Mouse (Mus musculus) embryonic fibroblast, embryonic 13.5 days (primary cell): ENCODE measurements around the gene Meltf.

Source experiments
- CTCF ChIP-seq: IDR thresholded peaks from 2 replicates; pipeline ENCODE4 v1.5.1; 2011; ENCODE audit warnings: mild to moderate bottlenecking, control low read depth, low read length, moderate library complexity, borderline replicate concordance; ENCODE audit not compliant: insufficient read depth
- POLR2A ChIP-seq: IDR thresholded peaks from 2 replicates; pipeline ENCODE4 v1.6.1; 2011; ENCODE audit warnings: low read depth, mild to moderate bottlenecking, control low read depth, low read length, moderate library complexity

DNA sequence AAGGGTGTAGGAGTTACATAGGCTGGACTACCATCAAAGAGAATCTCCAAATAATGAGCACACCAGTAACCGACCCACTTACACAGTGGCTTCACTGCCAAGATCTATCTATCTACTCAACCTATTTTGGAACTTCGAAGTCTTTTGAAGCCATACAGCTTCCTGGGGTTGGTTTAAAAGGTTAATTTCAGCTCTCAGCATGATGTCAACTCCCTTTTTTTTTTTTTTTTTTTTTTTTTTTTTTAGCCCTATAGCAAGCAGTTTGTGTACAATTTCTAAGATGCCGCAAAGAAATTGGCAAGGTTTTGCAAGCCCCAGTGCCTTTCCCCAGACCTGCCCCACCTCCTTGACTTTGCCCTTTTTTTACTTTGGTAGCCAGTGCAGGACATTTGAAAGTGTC, 13.4 kb upstream of the Meltf start:
- TF ChIP-seq CTCF = no peak
- TF ChIP-seq POLR2A = no peak
